Mouse (Mus musculus) left cerebral cortex, adult 8-10 months (tissue): ENCODE measurements at regions not wholly inside any gene's neighbourhood (a gene's known extent, or its start where the extent isn't known, plus 50 kb on each side); places are given as distances from the start of the nearest gene placed in this dataset.
A peak's percentile ranks its signal among the peaks of the same experiment; 100 is the strongest.

Experiments used
- DNase-seq, 2 experiments: peaks; one replicate each; pipeline ENCODE4 v3.0.0; 2022; ENCODE audit warnings: low spot score in 2 of 2

GRCm38 (mm10) chr11:112979413-112979812 lies 197.4 kb downstream of the Sox9 start:
- no peak for DNase-seq

- DNase-seq = no peak
Measured at GRCm38 (mm10) chr11:112982165-112982801, 200.3 kb downstream of the Sox9 start.

- peak in 1 of 2 experiments; percentile 61 for DNase-seq
Measured at GRCm38 (mm10) chr11:112982802-112983591, 201.0 kb downstream of the Sox9 start.

GRCm38 (mm10) chr11:112986029-112986573 lies 204.1 kb downstream of the Sox9 start:
- DNase-seq = no peak

GRCm38 (mm10) chr11:112987782-112988181 lies 205.8 kb downstream of the Sox9 start:
- DNase-seq = no peak

- DNase-seq = peak in 1 of 2 experiments; percentile 48
Measured at GRCm38 (mm10) chr11:112988900-112989299, 206.9 kb downstream of the Sox9 start.

GRCm38 (mm10) chr11:112989981-112990512 lies 208.0 kb downstream of the Sox9 start:
- no peak for DNase-seq

GRCm38 (mm10) chr11:112990751-112991150 lies 208.7 kb downstream of the Sox9 start:
- DNase-seq = no peak

GRCm38 (mm10) chr11:112991862-112992261 lies 209.8 kb downstream of the Sox9 start:
- no peak for DNase-seq

GRCm38 (mm10) chr11:112998777-112999583 lies 217.0 kb downstream of the Sox9 start:
- DNase-seq = no peak

GRCm38 (mm10) chr11:113001071-113001470 lies 219.0 kb downstream of the Sox9 start:
- DNase-seq = no peak

GRCm38 (mm10) chr11:113005895-113006294 lies 223.9 kb downstream of the Sox9 start:
- no peak for DNase-seq

- DNase-seq = no peak
Measured at GRCm38 (mm10) chr11:113008521-113008920, 226.5 kb downstream of the Sox9 start.

GRCm38 (mm10) chr11:113009376-113009775 lies 227.4 kb downstream of the Sox9 start:
- DNase-seq = peak in 1 of 2 experiments; percentile 67

- DNase-seq = no peak
Measured at GRCm38 (mm10) chr11:113010906-113011305, 228.9 kb downstream of the Sox9 start.

- DNase-seq = no peak
Measured at GRCm38 (mm10) chr11:113014186-113015010, 232.4 kb downstream of the Sox9 start.

- DNase-seq = no peak
Measured at GRCm38 (mm10) chr11:113015686-113016304, 233.8 kb downstream of the Sox9 start.

- peak in 1 of 2 experiments; percentile 60 for DNase-seq
Measured at GRCm38 (mm10) chr11:113016801-113017715, 235.0 kb downstream of the Sox9 start.

GRCm38 (mm10) chr11:113021533-113021932 lies 239.5 kb downstream of the Sox9 start:
- DNase-seq = no peak
